Mouse (Mus musculus) gastrocnemius, postnatal 4 days (tissue): Measurements from ENCODE around the gene Ube3c. TPM values are rescaled to one million over a fixed set of nuclear protein-coding genes. Genes with fewer than 3 reads are reported as not detected.
"Not testable (repeated sequence)": the region's sequence is repeated elsewhere in the genome, so short reads cannot be mapped to it uniquely, and the experiment has no call there.

Source experiments
- DNase-seq, 2 experiments: peaks; one replicate each; pipeline ENCODE4 v3.0.0; 2021 to 2022; ENCODE audit warnings: low spot score in 2 of 2, mixed read lengths in 2 of 2
- long read RNA-seq, 2 experiments: library from polyadenylated mRNA; stranded (forward); transcript quantifications; one replicate each; pipeline ENCODE4 v2.0.0; 2021
- total RNA-seq, 2 experiments: library from RNA; stranded (reverse); gene quantifications; 2 replicates each; pipeline ENCODE4 v1.2.3; 2021

Gene Ube3c
- total RNA-seq, result 10 to 100 TPM; 40.9 to 41.1 TPM
- long read RNA-seq, experiment 1, full-length matches to known transcripts, result 38 of 47 reads
- long read RNA-seq, experiment 1, partial matches to known transcripts, result 1 of 47 reads
- long read RNA-seq, experiment 1, other reads (novel, unspliced or antisense), result 8 of 47 reads
- long read RNA-seq, experiment 2, full-length matches to known transcripts, result 40 of 61 reads
- long read RNA-seq, experiment 2, partial matches to known transcripts, result 13 of 61 reads
- long read RNA-seq, experiment 2, other reads (novel, unspliced or antisense), result 8 of 61 reads

DNA sequence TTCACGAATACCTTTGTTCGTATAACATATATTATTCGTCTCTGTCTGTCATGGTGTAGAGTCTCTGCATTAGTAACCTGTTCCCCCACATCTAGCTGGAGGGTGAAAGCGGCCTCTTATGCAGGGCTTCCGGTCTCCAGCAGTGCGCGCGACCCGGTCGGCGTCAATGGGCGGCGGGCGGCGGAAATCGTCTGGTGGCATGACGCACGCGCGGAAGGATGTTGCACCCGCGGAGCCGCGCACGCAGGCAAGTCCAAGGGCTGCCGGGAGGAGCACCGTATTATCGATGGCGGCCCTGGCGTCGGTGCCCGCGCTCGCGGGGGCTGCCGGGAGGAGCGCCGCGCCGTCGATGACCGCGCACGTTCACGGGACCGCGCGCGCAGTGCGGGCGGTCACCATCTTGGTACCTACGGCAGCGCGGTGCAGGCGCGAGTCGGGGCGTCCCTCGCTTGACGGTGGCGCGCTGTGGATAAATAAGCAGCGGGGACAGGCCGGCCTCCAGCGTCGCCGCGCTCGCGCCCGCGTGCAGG lies at the start of gene Ube3c:
TSS of gene Ube3c (plus strand) at position 395 of the 530 bp plus-strand sequence.
- peak; percentile 97 to 98 for DNase-seq

DNA sequence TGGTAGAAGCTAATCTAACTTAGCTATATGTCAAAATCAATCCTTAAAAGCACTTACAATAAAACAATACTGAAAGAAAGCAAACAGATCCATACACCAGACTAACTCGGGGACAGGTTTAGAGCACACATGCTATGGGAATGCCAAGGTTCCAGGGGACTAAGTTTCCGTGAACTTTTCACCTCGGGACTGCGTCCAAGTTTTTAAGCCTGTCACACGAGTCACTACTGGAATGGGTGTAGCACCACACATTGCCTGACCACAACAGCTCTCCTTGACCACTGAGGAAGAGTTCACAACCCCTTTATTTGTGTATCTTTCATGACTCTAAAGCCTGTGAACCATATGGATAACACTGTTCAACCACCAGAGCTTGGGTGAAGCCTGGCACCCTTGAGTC lies 8.9 kb upstream of the Ube3c start:
- no peak for DNase-seq

DNA sequence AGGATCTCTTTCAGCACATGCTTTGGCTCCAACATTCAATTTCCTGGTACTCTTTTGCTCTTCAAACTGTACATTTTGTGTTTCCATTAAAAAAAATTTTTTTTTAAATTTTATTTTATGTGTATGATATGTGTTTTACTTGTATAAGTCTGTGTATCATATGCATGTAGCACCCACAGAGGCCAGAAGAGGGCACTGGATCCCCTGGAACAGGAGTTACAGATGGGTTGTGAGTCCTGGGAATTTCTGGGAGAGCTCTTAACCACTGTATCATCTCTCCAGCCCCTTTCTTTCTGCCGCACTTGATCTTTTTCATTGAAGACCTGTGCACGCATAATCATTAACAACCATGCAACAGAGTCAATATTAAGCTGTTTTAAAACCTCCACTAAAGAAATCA lies 8.4 kb upstream of the Ube3c start:
- no peak for DNase-seq

DNA sequence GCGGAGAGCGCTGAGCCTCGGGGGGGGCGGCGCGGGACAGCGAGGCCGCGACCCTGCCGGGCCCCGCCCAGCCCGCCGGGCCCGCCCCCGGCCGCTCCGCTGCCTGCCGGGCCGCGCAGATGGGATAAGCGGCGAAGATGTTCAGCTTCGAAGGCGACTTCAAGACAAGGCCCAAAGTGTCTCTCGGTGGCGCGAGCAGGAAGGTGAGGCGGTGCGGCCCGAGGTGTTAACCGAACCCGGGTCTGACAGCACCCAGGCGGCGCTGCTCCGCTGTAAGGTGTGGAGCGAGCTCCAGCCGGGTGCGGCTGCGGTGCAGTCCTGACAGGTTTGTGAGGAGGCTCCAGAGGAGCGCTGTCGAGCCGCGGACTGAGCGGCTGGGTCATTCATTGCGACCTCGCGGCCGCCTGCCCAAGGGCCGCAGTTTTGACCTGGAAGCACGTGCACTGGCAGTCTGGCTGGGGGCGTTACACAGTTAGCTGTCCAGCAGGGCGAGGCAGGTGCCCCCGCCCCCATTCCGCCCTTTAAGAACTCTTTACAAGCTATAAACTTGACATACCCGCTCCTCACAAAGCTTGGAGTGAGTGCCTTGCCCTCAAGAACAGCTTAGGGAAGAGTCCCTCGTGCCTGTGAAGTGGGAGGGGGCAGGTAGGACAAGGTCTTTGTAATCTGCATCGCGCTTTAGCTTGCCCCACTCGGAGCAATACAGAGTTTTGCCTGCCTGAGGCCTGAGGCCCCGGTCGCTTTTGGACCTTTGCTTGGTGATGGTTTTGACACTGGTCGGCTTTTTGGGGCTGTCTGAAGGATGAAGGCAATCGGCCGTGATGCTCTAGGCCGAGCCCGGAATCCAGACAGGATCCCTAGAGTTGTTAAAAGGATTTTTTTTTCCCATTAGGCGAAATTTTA lies 587 bp downstream of the Ube3c start:
- DNase-seq, result peak in 1 of 2 experiments; percentile 36

DNA sequence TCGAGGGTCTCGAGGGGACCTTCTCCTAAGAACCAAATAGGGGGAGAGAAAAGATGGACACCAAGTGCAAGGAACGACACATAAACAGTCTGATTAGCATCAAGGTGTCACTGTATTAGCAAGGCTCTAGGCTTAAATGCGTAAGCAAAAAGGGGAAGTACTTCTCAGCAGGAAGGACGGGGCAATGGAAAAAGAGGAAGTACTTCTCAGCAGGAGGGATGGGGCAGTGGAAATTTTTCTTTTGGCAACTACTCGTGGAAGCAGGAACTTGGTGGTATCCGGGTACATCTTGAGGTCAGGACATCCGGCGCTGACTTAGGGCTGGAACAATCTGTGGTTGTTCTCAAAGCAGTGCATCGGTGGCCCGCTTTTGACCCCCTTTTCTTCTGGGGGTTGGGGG lies 5.2 kb downstream of the Ube3c start:
- DNase-seq, result not testable (repeated sequence)

DNA sequence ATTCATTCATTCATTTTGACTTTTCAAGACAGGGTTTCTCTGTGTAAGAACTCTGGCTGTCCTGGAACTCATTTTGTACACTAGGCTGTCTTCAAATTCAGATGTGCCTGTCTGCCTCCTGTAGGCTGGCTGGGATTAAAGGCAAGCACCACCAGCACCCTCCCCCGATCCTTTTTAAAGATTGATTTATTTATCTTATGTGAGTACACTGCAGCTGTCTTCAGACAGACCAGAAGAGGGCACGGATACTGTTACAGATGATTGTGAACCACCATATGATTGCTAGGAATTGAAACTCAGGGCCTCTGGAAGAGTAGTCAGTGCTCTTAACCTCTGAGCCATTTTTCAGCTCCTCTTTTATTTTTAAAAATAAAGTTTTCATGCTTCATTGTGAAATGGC lies 6.0 kb downstream of the Ube3c start:
- DNase-seq, result no peak

DNA sequence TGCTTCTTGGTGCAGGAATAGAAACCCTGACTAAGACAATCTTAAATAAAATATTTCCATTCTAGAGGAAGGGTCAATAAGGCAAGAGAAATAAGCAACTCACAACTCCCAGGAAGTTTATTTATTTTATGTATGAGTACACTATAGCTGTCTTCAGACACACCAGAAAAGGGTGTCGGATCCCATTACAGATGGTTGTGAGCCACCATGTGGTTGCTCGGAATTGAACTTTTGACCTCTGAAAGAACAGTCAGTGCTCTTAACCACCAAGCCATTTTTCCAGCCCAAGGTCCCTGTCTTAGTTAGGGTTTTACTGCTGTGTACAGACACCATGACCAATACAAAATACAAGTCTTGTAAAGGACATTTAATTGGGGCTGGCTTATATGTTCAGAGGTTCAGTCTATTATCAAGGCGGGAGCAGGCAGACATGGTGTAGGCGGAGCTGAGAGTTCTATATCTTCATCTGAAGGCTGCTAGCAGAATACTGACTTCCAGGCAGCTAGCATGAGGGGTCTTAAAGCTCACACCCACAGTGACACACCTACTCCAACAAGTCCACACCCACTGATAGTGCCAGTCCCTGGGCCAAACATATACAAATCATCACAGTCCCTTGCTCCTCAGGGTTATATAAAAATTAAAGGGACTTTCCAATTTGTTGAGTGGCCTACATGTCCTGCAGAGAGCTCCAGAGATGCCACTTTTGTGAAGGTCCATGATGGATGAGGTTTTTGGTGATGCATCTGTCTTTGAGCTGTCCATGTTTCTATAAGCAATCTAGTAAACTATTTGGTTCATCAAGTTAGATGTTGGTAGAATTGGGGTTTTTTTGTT lies 9.0 kb downstream of the Ube3c start:
- no peak for DNase-seq

DNA sequence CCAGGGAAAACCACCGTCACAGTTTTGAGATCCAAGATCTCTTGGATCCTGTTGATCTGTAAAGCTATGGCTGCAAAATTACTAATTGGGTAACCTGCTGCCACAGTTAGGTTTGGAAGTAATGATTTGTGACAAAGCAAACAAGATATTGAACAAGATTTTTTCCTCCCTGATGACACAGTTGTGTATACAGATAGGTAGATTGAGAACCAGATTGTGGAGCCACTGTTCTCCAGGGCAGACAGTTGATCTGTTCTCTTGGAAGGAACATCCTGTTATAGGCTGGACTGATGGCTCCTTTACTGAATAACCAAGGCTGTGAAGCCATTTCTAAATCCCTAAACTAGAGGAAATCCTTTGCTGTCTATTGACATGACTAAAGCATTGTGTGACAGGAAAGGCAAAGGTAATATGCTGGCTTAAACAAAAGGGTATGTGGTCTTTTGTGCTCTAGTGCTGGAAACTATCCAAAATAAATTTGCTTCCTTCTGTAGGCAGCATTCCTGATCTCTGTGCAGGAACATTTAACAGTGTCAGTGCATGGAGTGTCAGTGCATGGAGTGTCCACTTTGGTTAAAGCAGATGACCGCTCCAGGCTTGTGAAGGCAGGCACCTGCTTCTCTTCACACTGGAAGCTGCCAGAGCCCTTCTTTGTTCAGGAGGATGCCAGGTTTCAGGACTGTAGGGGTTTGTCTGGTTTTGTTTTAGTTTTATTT lies 15.0 kb downstream of the Ube3c start:
- DNase-seq, result no peak

DNA sequence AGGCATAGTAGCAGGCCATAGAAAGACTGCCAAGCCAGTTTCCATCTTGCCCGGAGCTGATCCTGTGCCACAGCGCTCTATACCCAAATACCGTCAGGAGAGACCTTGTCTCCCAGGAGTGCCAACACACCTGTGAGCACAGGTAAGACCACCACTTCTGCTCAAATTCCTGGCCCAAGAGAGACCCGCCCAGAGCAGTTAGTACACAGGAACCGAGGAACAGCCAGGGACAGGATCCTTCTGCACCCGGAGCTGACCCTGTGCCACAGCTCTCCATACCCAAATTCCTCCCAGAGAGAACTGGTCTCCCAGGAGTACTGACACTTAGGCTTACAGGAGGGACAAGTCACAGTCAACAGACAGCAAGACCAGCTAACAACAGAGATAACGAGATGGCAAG lies 23.1 kb downstream of the Ube3c start:
- DNase-seq, result not testable (repeated sequence)

DNA sequence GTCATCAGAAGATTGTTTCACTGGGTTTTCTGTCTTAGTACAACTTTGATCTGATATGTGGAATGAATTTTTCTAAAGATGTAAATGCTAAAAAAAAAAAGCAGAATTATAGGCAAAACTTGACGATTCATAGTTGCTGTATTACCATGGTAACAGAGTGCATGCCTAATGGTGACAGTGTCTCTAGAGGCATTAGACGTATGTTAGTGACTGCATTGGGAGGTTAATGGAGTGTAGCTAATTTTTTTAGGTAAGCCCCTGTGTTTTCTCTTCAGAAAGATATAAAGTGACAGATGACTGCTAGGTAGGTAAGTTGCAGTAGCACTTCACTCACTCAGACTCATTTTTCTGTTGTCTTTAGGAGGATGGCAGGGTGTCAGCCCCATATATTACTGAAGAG lies 37.5 kb downstream of the Ube3c start:
- DNase-seq, result no peak

DNA sequence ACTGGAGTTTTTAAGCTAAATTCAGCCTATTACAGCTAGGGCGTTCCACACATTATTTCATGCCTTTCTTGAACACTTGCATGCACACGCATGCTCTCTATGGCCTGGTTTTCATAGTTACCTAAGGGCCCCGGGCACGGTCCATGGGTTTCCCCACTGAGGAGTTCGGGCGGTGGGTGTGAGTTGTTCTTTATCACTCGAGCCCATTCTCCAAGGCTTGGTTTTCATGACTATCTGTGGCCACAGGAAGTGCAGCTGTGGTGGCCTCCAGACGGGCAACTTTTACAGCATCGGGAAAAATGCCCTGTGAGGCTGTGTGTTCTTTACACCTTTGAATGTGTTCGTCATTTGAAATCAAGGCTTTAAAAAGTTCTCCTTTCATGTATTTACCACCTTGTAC lies 56.6 kb downstream of the Ube3c start:
- DNase-seq, result no peak

DNA sequence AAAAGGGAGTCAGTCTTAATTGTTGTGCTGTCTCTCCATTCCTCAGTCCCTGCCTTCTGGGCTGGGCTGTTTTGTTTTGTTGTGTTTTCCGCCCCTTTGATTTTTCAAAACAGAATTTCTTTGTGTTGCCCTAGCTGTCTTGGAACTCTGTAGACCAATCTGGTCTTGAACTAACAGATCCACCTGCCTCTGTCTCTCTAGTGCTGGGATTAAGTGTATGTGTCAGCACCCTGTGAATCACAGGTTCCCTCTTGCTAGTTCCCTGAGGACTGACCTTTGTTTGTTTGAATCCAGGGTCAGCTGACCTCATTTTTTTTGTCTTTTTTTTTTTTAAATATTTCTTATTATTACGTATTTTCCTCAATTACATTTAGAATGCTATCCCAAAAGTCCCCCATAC lies 60.9 kb downstream of the Ube3c start:
- no peak for DNase-seq

DNA sequence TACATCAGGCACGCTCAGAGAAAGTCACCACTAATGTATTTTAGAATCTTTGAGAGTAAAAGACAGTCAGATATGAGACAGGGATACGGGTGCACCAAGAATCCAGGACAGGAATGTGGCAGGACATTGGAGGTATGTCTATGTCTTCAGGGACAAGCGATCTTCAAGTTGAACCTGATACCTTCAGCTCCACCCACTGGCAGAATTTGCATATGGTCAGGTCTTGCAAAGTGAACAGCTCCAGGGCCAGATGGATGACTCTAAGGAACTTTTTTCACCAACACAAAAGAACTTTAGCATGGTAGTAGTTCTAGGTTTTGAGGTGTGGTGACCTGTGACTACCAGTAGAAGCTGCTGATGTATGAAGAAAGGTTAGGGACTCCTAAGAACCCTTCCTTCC lies 62.7 kb downstream of the Ube3c start:
- no peak for DNase-seq

DNA sequence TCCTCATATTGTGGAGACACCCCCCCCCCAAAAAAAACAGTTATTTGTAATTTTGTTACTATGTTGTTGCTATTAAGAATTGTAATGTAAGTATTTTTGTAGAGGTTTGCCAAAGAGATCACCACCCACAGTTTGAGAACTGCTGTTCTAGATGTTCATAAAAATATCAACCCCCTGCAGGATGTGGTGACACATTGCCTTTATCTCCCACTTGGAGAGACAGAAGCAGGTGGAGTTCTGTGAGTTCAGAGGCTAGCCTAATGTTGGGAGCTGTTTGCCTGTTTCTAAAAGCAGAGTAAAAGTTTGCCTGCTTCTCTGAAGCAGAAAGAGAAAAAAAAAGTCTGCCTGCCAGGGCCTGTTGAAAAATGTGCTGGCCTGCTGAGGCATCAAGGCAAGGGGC lies 67.3 kb downstream of the Ube3c start:
- DNase-seq, result no peak

DNA sequence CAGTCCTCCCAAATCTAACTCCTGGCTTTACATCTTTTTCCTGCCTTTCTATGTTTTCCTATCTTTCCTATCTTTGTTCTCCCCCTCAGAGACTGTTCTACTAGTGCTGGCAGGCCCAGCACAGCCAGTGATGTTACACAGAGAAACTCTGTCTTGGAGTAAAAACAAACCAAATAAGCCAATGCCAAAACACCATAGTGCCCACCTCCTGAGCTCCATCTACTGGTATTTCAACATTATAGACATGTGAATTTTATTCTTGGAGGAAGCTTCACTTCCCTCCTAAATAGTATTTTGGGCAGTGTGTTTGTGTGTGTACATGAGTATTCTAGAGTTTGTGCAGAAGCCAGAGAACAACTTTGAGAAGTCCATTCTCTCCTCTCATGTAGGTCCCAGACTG lies 67.8 kb downstream of the Ube3c start:
- no peak for DNase-seq

DNA sequence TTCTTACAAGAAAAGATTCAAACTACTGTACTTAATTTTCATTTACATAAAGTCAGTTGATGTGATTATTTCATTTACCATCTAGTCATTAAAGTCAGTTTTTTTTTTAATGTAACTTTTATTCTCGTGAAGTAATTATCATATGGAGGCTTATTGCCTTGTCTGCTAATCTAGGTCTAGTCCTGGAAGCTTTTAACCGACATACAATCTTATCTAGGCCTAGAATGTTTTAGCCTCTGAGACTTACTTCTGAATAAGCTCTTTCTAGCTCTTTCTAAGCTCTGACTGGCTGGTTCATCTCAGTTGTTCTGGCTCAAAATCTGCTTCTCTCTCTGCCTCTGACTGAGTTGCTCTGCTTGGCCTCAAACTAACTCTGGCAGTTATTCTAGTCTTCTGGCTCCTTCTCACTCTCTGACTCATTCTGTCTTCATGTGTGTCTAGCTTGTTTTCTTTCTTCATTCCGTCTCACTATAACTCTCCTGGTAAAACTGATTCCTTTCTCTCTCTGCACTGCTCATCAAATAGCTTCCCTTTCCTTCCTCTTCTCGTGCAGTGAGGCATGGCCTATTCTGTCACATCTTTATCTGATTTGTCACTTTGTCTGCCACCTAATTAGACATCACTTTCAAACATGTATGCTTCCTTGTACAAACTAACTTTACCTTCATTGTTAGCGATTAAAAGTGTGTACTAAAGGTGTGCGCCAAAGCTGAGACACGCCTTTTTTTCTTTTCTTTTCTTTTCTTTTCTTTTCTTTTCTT lies 72.3 kb downstream of the Ube3c start:
- no peak for DNase-seq

DNA sequence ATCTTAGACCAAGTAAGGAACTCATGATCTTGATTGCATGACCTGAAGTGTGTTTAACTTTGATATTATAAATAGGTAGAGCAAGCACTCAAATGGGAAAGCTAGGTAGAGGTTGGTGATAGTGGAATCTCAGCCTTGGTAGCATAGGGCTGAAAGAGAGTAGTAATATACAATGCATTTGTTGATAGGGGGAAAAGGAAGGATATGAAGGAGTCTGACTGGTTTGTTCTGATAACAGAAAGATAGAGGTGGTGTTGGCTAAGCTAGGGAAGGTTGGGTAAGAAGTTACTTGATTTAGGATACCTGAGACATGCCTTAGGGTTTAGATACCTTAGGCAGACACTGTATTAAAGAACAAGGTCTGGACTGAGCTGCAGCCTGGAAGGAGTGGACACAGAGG lies 82.7 kb downstream of the Ube3c start:
- DNase-seq, result no peak

DNA sequence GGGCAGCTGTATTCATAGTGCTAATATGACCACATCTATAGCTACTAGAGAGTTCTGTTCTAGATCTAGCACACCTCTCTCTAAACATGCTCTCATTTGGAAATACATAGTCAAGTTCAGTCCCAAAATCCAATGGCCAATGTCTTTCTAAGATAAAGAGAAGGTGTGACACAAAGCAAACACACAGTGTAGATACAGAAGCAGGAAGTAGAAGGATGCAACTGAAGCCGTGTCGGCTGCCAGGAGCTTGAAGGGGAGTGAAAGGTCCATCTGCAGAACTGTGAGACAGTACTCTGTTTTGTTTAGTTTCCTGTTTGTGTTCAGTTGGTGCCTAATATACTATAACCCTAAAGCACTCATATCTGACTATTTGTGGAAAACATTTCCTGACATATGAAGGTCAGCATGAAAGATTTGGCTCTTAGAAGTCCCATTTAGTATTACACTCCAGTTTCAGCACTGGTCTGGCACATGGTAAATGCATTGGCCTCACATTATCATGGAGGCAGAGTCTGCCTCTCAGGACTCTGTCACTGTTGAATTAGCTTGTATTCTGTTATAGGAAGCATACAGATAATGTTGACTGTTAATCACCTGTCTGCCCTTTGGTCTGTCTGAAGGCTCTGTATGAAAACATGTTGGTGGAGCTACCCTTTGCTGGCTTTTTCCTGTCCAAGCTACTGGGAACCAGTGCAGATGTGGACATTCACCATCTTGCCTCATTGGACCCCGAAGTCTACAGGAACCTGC lies 88.7 kb downstream of the Ube3c start:
- DNase-seq, result no peak

DNA sequence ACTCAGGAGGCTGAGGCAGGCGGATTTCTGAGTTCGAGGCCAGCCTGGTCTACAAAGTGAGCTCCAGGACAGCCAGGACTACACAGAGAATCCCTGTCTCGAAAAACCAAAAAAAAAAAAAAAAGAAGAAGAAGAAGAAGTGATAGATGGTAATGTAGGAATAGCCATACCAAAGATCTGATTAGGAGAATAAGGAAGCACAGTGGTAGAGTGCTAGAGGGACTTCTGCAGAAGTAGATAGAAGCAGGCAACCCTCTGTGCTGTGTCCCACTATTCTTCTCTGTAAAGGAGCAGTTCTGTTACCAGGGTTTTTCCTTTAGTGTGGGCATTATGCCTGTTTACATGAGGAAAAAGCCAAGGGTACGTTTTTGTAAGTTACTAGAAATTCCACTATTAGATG lies 92.2 kb downstream of the Ube3c start:
- not testable (repeated sequence) for DNase-seq
